Mouse (Mus musculus) CD4-positive, CD25-positive, alpha-beta regulatory T cell, adult 2 months (primary cell): ENCODE measurements around the gene Myl6b.

ENCODE experiments used
- DNase-seq: peaks from one replicate; pipeline ENCODE4 v3.0.0-alpha.2; 2012; ENCODE audit warnings: low read depth, low spot score

Myl6b gene

DNA sequence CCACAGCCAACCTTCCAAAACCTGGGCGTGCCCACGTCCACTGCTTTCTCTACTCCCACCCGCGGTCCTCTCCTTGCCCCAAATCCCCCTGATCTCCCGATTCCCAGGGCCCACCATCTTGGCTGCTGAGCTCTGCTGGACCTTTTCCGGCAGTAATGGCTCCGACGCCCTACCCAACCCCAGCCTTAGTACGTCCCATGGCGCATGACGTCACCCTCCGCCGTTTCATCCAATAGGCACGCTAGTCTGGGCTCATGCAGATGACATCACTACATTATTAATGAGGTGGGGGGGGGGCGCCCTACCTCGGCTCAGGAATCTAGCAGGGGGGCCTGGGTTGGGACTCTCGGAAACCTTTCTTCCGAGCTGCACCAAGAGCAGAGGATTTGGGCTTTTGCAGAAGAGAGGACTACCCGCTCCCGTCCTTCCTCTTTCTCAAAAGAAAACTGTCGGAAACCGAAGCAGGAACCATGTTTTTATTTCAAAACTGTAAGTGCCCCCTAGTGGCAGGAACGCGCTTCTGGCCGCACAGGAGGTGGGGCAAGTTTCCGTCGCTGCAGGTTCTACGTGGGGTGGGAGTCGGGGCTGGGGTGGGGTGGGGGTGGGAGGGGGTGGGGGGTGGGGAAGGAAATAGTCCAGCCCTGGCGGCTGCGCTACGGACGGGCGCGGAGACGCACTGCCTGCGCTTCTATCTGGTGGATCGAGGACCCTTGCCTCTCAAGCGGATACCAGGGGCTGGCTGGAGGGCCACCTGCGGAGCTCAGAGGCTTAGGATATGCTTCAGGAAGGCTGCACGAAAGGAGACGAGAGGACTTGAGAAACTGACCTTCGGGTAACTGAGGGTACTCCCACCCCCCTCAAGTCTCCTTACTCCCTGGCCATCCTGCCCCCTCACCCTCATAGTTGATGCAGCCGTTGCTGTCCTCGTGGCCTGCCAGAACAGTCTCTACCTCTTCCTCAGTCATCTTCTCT, 4.5 kb downstream of the Myl6b start, which contains the start of gene Myl6:
Myl6 (minus strand) TSS at position 451 of the 972 bp plus-strand sequence.
- peak; percentile 99 for DNase-seq

- no peak for DNase-seq
Observed at GRCm38 (mm10) chr10:128493319-128493694, 5.2 kb downstream of the Myl6b start.

GRCm38 (mm10) chr10:128492633-128493311, 5.7 kb downstream of the Myl6b start:
- DNase-seq: peak; percentile 54

DNA sequence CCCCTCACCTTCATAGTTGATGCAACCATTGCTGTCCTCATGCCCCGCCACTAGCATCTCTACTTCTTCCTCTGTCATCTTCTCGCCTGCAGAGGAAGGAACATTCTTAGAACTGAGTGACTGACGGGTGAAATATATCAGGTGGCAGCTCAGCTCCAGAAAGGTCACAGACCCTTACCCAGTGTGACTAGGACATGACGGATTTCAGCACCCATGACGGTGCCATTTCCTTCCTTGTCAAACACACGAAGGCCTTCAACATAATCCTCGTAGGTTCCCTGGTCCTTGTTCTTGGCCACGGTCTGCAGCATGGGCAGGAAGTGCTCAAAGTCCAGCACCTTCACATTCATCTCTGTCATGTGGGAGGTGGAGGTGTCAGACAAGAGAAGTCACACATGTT, 6.4 kb downstream of the Myl6b start:
- peak; percentile 44 for DNase-seq

GRCm38 (mm10) chr10:128491495-128491894, 7.0 kb downstream of the Myl6b start:
- DNase-seq: peak; percentile 60

DNA sequence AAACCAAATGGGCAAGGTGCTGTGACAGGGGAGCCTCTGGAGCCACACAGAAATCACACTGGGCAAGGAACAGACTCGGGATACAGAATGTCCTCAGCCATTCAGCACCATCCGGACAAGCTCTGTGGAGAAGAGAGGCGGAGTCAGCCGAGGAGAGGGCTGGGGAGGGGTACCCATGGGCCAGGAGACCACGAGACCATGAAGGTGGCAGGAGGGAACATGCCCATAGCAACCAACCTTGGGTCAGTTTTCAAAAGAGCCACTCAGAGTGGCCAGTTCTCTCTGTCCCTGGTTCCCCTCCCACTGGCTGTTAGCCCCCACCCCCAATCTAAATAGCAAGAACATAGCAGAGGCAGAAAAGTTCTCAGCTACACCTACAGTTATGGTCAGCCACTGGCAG, 7.6 kb downstream of the Myl6b start:
- no peak for DNase-seq

- no peak for DNase-seq
Observed at GRCm38 (mm10) chr10:128490232-128490631, 8.3 kb downstream of the Myl6b start.

DNA sequence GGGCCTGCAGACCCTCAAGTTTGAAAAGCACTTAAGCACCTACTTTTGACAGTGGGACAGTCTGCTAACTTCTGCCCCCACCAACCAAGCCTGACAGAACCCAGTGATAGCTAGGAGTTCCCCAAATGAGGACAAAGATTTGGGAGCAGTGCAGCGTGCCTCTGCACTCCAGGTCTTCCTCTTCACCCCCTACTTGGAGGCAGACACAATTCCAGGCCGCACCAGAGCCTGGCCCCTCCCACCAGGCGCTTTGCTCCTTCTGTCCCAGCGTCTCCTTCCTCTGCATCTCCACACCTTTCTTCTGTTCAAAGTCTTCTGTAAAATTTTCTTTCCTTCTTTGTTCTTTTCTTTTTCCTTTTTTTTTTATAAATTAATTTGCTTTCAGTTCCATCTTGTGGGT, 8.7 kb downstream of the Myl6b start:
- DNase-seq: no peak

DNA sequence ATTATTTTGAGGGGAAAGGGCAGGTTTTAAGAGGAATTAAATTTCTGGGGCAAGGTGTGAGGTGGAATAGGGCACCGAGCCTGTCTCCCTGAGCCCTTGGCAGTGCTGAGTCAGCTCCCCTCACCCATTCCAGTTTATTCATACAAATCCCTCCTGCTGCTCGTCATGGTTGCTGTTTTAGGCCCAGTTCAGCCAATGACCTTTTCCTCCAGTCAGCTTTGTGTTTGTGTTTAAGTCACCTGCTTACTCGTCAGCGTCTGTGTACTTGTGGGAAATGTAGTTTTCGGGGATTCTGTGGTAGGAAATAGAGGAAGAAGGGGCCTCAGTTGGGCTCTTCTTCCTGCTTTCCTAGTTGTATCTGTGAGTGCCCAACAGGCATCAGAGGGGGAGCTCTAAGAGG, 9.1 kb downstream of the Myl6b start:
- DNase-seq: no peak

DNA sequence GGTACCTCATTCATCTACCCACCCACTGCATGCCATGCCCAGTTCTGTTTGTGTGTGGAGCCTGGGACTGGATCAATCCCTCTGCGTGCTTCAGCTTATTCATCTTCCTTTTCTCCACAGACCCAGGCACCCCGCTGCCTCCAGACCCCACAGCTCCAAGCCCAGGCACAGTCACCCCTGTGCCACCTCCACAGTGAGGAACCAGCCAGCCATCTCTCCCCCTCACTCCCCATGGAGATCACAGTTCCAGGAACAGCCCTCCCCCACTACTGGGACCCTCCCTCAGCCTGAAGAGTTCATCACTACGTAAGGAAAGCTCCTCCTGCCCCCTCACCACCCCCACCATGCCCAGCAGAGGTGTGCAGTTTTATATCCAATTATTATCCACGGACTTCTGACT, 9.7 kb downstream of the Myl6b start:
- no peak for DNase-seq

DNA sequence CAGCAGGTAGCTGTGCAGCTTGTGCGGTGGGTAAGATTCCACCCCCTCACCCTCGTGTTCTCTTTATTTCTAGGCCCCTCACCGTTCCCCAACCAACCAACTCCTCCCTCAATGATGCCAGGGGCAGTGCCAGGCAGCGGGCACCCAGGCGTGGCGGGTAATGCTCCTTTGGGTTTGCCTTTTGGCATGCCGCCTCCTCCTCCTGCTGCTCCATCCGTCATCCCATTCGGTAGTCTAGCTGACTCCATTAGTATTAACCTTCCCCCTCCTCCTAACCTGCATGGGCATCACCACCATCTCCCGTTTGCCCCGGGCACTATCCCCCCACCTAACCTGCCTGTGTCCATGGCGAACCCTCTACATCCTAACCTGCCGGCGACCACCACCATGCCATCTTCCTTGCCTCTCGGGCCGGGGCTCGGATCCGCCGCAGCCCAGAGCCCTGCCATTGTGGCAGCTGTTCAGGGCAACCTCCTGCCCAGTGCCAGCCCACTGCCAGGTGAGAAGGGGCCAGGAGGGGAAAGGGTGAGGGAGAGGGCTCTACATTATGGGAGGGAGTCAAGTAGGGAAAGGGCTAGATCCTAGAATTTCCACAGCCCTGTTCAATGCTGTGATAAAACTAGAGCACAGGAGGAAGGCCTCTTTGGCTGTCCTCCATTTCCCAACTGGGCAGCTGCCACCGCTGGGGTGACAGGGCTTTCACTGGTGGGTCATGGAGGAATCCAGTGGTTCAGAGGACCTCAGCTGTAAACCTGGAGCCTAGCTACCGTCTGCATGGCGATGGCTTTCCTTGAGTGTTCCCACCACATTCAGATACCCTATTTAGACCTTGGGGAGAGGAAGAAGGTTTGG, 10.4 kb downstream of the Myl6b start:
- no peak for DNase-seq

GRCm38 (mm10) chr10:128486370-128486769, 12.1 kb downstream of the Myl6b start:
- no peak for DNase-seq

- no peak for DNase-seq
Observed at GRCm38 (mm10) chr10:128474366-128474765, 24.1 kb downstream of the Myl6b start.

DNA sequence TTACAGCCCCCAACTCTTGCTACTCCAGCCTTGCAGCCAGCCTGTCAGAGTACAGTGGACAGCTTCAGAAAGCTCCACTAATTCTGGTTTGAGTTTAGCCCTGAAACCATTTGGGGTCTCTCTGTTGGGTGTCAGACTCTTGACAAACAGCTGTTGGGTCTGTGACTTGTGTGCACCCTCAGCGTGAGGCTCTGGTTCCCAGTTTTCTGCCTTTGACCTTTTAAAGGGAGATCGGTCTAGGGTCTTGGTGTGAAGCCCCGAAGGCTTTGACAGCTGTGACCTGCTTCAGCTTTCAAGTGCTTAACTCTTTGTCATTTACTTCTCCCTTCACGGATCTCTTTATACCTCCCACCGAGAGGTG, 38.2 kb downstream of the Myl6b start:
- no peak for DNase-seq

GRCm38 (mm10) chr10:128459409-128460269, 38.8 kb downstream of the Myl6b start:
- DNase-seq: peak; percentile 68

DNA sequence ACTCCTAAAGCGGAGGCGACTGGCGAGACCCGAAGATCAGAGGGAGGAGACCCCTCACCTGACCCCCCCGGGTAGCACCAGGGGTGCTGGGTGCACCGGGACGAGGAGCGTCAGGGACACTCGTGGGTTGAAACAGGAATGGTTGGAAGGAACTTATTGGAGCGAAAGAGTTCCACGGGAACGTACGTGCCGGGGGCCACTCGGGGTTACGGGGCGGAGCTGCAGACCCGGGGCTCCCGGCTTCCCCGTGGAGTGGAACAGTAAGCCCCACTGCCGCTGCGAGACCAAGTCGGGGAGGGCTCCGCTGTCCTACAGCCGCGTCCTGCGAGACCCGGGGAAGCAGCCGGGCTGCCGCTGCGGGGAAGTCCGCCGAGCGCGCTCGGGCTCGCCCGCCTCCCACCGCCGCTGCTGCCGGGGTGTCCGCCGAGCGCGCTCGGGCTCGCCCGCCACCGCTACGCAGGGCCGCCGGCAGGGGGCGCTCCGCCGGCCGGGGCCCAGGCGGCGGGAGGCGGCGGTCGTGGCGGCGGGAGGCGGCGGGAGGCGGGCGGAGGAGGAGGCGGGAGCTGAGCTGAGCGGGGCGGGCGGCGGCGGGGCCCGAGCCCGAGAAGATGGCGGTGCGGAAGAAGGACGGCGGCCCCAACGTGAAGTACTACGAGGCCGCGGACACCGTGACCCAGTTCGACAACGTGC, 39.6 kb downstream of the Myl6b start, which contains the start of gene Smarcc2:
Smarcc2 (plus strand) TSS at position 530 of the 690 bp plus-strand sequence.
- peak; percentile 92 for DNase-seq

DNA sequence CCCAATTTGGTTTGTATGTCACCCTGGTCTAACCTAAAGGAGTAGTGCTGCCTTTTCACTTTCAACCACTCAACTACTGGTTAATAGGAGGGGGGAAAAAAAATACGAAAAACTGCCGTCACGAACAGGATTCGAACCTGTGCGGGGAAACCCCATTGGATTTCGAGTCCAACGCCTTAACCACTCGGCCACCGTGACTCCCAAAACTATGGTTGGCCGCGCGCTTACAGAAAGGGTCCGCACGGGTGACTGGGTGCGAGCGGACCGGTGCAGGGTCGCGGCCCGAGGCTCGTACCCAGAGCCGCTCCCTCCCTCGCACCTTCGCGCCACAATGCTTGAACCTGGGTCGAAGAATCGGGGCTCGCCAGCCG, 40.2 kb downstream of the Myl6b start:
- peak; percentile 80 for DNase-seq

- DNase-seq: no peak
Observed at GRCm38 (mm10) chr10:128457676-128458075, 40.8 kb downstream of the Myl6b start.

- peak; percentile 90 for DNase-seq
Observed at GRCm38 (mm10) chr10:128455280-128455679, 43.2 kb downstream of the Myl6b start.

- no peak for DNase-seq
Observed at GRCm38 (mm10) chr10:128454471-128454870, 44.0 kb downstream of the Myl6b start.
